Mouse (Mus musculus) layer of hippocampus, postnatal 25 days (tissue): ENCODE results near the gene Ap3b2. TPM values are rescaled to one million over a fixed set of nuclear protein-coding genes. Genes with fewer than 3 reads are reported as not detected.
A peak's percentile ranks its signal among the peaks of the same experiment; 100 is the strongest.

Experiments used
- DNase-seq, 2 experiments: peaks; one replicate each; pipeline ENCODE4 v3.0.0; 2022; ENCODE audit warnings: mixed read lengths in 2 of 2, low spot score in 1 of 2; ENCODE audit errors: extremely low spot score in 1 of 2
- total RNA-seq, 2 experiments: library from RNA; stranded (reverse); gene quantifications; 2 replicates each; pipeline ENCODE4 v1.2.3; 2021

Gene Ap3b2
- 100 to 1,000 TPM; 161 to 171 TPM for total RNA-seq

GRCm38 (mm10) chr7:81493331-81494021 lies at the start of gene Ap3b2:
TSS of gene Ap3b2 (minus strand) at chr7:81493925.
- DNase-seq: peak; percentile 59 to 77

- no peak for DNase-seq
Observed at GRCm38 (mm10) chr7:81542934-81543333, 49.2 kb upstream of the Ap3b2 start.

- peak; percentile 57 to 69 for DNase-seq
Observed at GRCm38 (mm10) chr7:81541924-81542524, 48.3 kb upstream of the Ap3b2 start.

GRCm38 (mm10) chr7:81540999-81541398 lies 47.3 kb upstream of the Ap3b2 start:
- DNase-seq: no peak

- no peak for DNase-seq
Observed at GRCm38 (mm10) chr7:81539565-81539964, 45.8 kb upstream of the Ap3b2 start.

GRCm38 (mm10) chr7:81538070-81538675 lies 44.4 kb upstream of the Ap3b2 start:
- peak in 1 of 2 experiments; percentile 35 for DNase-seq

- no peak for DNase-seq
Observed at GRCm38 (mm10) chr7:81536478-81536877, 42.8 kb upstream of the Ap3b2 start.

- no peak for DNase-seq
Observed at GRCm38 (mm10) chr7:81531462-81531861, 37.7 kb upstream of the Ap3b2 start.

- no peak for DNase-seq
Observed at GRCm38 (mm10) chr7:81528918-81529317, 35.2 kb upstream of the Ap3b2 start.

GRCm38 (mm10) chr7:81523663-81524017 lies 29.9 kb upstream of the Ap3b2 start:
- DNase-seq: no peak

- DNase-seq: peak; percentile 78 to 85
Observed at GRCm38 (mm10) chr7:81523008-81523662, 29.4 kb upstream of the Ap3b2 start.

GRCm38 (mm10) chr7:81516154-81517030 lies 22.7 kb upstream of the Ap3b2 start:
- DNase-seq: no peak

GRCm38 (mm10) chr7:81514906-81515590 lies 21.3 kb upstream of the Ap3b2 start:
- DNase-seq: no peak

GRCm38 (mm10) chr7:81501050-81501449 lies 7.3 kb upstream of the Ap3b2 start:
- no peak for DNase-seq

GRCm38 (mm10) chr7:81498181-81498580 lies 4.5 kb upstream of the Ap3b2 start, which contains the start of gene BC048679:
TSS of gene BC048679 (minus strand) at chr7:81498281.
- DNase-seq: no peak

- DNase-seq: no peak
Observed at GRCm38 (mm10) chr7:81497171-81497570, 3.4 kb upstream of the Ap3b2 start.

GRCm38 (mm10) chr7:81492628-81493027 lies 1.1 kb downstream of the Ap3b2 start:
- no peak for DNase-seq

GRCm38 (mm10) chr7:81489649-81490048 lies 4.1 kb downstream of the Ap3b2 start:
- no peak for DNase-seq

GRCm38 (mm10) chr7:81480800-81481199 lies 12.9 kb downstream of the Ap3b2 start:
- DNase-seq: no peak
